Mouse (Mus musculus) intestine, postnatal 0 days (tissue): ENCODE measurements at regions not wholly inside any gene's neighbourhood (a gene's known extent, or its start where the extent isn't known, plus 50 kb on each side); places are given as distances from the start of the nearest gene placed in this dataset.

ENCODE experiments used
- ATAC-seq: fragments of 200-750 bp; cut with Nextera tagmentation; 2 replicates; pipeline ENCODE4 v1.8.0; 2017; ENCODE audit warnings: mild to moderate bottlenecking, moderate TSS enrichment, moderate library complexity
- H3K27ac ChIP-seq: fragments of 300-500 bp; sonication (generic); 2 replicates; pipeline ENCODE4 v1.5.1; 2014; ENCODE audit warnings: mild to moderate bottlenecking, low read depth, low read length, moderate library complexity
- H3K27me3 ChIP-seq: fragments of 300-500 bp; sonication (generic); replicated peaks from 2 replicates; pipeline ENCODE4 v1.6.1; 2014; ENCODE audit warnings: low read length, mixed read lengths; ENCODE audit not compliant: control insufficient read depth, insufficient read depth
- H3K36me3 ChIP-seq: fragments of 300-500 bp; sonication (generic); 2 replicates; pipeline ENCODE4 v1.6.1; 2014; ENCODE audit warnings: mild to moderate bottlenecking, moderate library complexity; ENCODE audit not compliant: control insufficient read depth, insufficient read depth
- H3K4me1 ChIP-seq: fragments of 300-500 bp; sonication (generic); replicated peaks from 2 replicates; pipeline ENCODE4 v1.6.1; 2014; ENCODE audit warnings: antibody characterized with exemption, low read length, mixed read lengths; ENCODE audit not compliant: control insufficient read depth, insufficient read depth
- H3K4me2 ChIP-seq: fragments of 300-500 bp; sonication (generic); replicated peaks from 2 replicates; pipeline ENCODE4 v1.6.1; 2014; ENCODE audit warnings: low read depth, mild to moderate bottlenecking, moderate library complexity
- H3K4me3 ChIP-seq: fragments of 300-500 bp; sonication (generic); 2 replicates; pipeline ENCODE4 v1.5.1; 2014; ENCODE audit warnings: low read depth, low read length
- H3K9ac ChIP-seq: fragments of 300-500 bp; sonication (generic); 2 replicates; pipeline ENCODE4 v1.6.1; 2014; ENCODE audit warnings: mild to moderate bottlenecking, low read depth, low read length
- H3K9me3 ChIP-seq: fragments of 300-500 bp; sonication (generic); 2 replicates; pipeline ENCODE4 v1.6.1; 2016; ENCODE audit warnings: mixed run types; ENCODE audit not compliant: control insufficient read depth
- CTCF ChIP-seq: sonication (generic); IDR thresholded peaks from 2 replicates; pipeline ENCODE4 v1.5.1; 2016; ENCODE audit warnings: low read depth, mild to moderate bottlenecking, control low read depth, antibody characterized with exemption, moderate library complexity
- WGBS: fragments of 180-500 bp; shearing (Covaris S2); extraction: QIAGEN DNeasy Blood & Tissue Kit; methylation state at CpG from one replicate; pipeline ENCODE4 v1.1.7; 2014; 5-methylcytosine and 5-hydroxymethylcytosine counted together

DNA sequence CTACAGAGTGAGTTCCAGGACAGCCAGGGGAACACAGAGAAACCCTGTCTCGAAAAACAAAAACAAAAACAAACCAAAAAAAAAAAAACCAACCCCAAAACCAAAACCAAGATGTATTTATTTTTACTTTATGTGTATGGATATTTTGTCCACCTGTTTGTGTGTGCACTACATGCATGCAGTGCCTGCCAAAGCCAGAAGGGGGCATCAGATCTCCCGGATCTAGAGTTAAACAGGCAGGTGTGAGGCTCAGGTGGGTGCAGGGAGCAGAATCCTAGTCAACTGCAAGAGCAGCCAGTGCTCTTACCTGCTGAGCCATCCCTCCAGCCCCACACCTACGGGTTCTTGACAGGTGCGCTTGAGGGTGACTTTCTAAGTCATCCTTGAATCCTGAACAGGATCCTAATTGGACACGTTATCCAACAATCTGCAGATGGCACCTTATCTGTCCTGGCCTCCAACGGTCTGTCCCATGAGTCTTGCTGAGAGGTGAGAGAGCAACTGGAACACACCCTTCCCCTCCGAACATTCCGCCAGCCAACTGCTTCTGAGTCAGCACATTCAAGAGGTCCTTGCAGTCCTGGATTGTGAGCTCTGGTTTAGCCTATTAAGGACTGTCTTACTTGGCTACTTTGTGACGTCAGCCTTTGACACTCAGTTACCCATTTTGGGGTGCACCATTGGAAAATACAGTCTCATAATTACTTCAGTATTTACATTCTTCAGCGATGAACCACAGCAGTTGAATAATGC lies 95.4 kb upstream of the Slc38a4 start:
- H3K36me3 ChIP-seq, result no peaks in the 10 kb centered on the region
- no peak for ATAC-seq
- no peak overlapping the region for H3K4me2 ChIP-seq
- H3K4me3 ChIP-seq, result no peak overlapping the region
- no peaks in the 10 kb centered on the region for H3K9me3 ChIP-seq
- H3K4me1 ChIP-seq, result no peaks in the 10 kb centered on the region
- no peaks in the 10 kb centered on the region for H3K27me3 ChIP-seq
- no peak overlapping the region for H3K9ac ChIP-seq
- no peak overlapping the region for H3K27ac ChIP-seq
- WGBS, result 80% methylated on average over 10 of the region's 10 CpGs
- TF ChIP-seq CTCF, result peak; percentile 26; the same call in 1 of the 2 replicates

DNA sequence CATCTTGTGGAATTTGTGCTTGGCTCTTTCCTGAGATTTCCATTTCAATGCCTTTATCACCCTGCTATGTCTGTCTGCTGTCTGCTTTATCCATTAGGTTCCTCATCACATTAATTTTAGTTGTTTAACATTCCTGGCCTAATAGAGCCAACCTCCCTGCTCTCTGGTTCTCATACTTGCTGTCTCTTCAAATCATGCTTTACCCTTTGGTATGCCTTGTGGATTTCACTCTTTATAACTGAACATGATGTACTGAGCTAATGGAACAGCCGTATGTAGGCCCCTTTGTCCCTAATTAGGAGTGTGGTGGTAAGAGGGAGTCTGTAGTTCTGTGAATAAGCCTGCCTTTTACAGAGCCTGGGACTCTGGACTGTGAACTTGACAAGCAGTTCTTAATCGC lies 86.2 kb upstream of the Slc38a4 start:
- no peak overlapping the region for H3K4me2 ChIP-seq
- no peak overlapping the region for H3K27ac ChIP-seq
- H3K36me3 ChIP-seq, result no peaks in the 10 kb centered on the region
- no peak overlapping the region for H3K9ac ChIP-seq
- no peak for TF ChIP-seq CTCF
- H3K27me3 ChIP-seq, result no peaks in the 10 kb centered on the region
- no peak overlapping the region for H3K4me3 ChIP-seq
- H3K9me3 ChIP-seq, result no peaks in the 10 kb centered on the region
- WGBS, result 74% methylated on average over 2 of the region's 2 CpGs
- ATAC-seq, result no peak
- H3K4me1 ChIP-seq, result no peaks in the 10 kb centered on the region

DNA sequence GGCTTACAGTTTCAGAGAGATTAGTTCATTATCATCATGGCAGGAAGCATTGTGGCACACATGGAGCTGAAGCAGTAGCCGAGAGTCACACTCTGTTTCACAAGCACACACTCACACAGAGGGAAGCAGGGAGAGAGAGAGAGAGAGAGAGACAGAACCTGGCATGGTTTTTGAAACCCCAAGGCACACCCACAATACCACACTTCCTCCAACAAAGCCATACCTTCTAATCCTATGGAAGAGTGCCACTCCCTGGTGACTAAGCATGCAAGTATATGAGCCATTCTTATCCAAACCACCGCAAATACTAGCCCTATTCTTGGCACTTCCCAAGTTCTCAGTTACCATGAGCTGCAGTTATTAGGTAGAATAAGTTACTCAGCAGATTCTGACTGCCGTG lies 82.5 kb upstream of the Slc38a4 start:
- WGBS, result 65% methylated on average over 3 of the region's 3 CpGs
- TF ChIP-seq CTCF, result no peak
- Histone ChIP-seq H3K9ac (no peak overlapping the region), H3K27ac (no peak overlapping the region), H3K9me3 (no peaks in the 10 kb centered on the region), H3K4me2 (no peak overlapping the region), H3K27me3 (no peaks in the 10 kb centered on the region; the same call in 1 of the 2 replicates), H3K4me1 (no peaks in the 10 kb centered on the region), H3K36me3 (no peaks in the 10 kb centered on the region), H3K4me3 (no peak overlapping the region)
- no peak for ATAC-seq

DNA sequence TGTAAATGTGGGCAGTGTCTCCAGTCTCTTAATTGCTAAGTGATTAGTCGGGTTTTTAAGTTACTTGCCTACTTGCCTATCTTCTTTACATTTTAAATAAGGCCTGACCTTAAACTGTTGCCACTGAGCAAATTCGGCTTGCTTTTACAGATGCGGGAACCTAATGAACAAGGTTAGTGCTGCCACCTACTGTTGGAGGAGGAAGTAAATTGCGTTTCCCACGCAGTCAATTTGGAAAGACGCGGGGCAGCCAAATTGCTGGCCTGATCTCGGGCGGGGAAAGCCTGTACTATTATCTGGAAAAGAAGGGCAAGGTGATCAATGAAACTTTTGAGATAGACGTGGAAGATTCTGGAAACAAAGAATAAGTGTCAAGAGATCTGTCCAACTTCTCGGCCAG lies 79.5 kb upstream of the Slc38a4 start:
- WGBS, result 7% methylated on average over 11 of the region's 11 CpGs
- Histone ChIP-seq H3K27ac (no peak overlapping the region), H3K36me3 (no peaks in the 10 kb centered on the region), H3K9me3 (no peaks in the 10 kb centered on the region), H3K9ac (no peak overlapping the region), H3K4me1 (no peaks in the 10 kb centered on the region), H3K27me3 (no peaks in the 10 kb centered on the region; the same call in 1 of the 2 replicates), H3K4me2 (no peak overlapping the region), H3K4me3 (no peak overlapping the region)
- no peak for ATAC-seq
- TF ChIP-seq CTCF, result peak; percentile 83

DNA sequence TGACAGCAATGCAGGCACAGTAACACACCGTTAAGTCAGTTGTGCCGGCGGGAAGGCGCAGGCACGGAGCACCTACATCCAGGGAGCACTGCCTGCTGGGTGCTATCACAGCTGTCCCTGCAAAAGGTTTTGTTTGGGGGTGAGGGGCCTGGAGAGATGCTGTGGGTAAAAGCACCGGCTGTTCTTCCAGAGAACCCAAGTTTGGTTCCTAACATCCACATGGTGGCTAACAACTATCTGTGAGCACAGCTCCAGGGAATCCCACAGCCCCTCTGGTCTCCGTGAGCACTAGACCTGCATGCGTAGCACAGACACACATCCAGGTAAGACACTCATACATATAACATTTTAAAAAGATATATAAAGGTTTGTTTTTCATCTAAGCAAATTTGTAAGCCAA lies 72.0 kb upstream of the Slc38a4 start:
- no peak overlapping the region for H3K4me3 ChIP-seq
- no peaks in the 10 kb centered on the region for H3K36me3 ChIP-seq
- H3K27me3 ChIP-seq, result no peaks in the 10 kb centered on the region
- ATAC-seq, result no peak
- 90% methylated on average over 8 of the region's 8 CpGs for WGBS
- no peak overlapping the region for H3K9ac ChIP-seq
- H3K4me2 ChIP-seq, result no peak overlapping the region
- TF ChIP-seq CTCF, result no peak
- H3K9me3 ChIP-seq, result no peaks in the 10 kb centered on the region
- H3K27ac ChIP-seq, result no peak overlapping the region
- H3K4me1 ChIP-seq, result no peaks in the 10 kb centered on the region

DNA sequence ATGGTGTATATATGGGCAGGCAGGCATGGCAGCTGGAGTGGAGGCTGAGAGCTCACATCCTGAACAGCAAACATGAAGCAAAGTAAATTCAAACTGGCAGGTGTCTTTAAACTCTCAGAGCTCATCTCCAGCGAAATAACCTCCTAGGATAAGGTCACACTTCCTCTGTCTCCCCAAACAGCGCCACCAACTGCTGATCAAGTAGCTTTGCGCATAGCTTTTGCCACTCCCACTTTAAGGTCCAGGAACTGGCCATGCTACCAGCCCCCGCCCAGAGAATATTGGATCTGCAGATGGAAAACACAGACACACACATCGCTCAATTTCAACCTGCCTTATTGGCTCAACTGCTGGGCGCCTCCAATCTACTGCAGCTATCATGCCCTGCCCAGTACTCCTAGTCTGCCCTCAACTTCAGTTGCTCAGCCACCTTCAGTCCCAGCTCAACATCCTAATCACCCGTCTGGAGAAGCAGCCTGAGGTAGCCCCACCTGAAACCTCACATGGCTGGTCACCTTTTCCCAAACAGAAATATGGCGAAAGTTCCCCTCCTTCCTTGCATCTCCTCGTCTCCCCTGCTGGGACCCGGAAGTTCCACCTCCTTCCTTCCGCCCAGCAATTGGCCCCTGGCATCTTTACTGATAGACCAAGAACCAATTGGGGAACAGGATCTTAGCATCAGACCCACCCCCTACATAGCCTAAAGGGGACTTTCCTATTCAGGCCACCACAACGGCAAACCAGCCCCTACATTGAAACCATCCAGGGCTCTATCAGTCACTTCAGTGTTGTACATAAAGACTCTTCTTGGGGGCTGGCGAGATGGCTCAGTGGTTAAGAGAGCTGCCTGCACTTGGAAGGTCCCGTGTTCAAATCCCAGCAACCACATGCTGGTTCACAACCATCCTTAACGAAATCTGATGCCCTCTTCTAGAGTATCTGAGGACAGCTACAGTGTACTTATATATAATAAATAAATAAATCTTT lies 70.4 kb upstream of the Slc38a4 start:
- H3K4me2 ChIP-seq, result no peak overlapping the region
- 84% methylated on average over 15 of the region's 15 CpGs for WGBS
- H3K4me3 ChIP-seq, result no peak overlapping the region
- no peak for TF ChIP-seq CTCF
- H3K4me1 ChIP-seq, result no peaks in the 10 kb centered on the region
- H3K9ac ChIP-seq, result no peak overlapping the region
- no peaks in the 10 kb centered on the region for H3K9me3 ChIP-seq
- H3K27ac ChIP-seq, result no peak overlapping the region
- H3K27me3 ChIP-seq, result no peaks in the 10 kb centered on the region
- H3K36me3 ChIP-seq, result no peaks in the 10 kb centered on the region
- ATAC-seq, result no peak
